Mouse (Mus musculus) mesoderm, embryonic 11.5 days (tissue): ENCODE data around the gene Camta1.

ENCODE experiments used
- DNase-seq: peaks from one replicate; pipeline ENCODE4 v3.0.0-alpha.2; 2012; ENCODE audit warnings: low read depth, low spot score

The Camta1 gene

GRCm38 (mm10) chr4:151527763-151528162 is 333.9 kb downstream of the Camta1 start:
- DNase-seq = no peak

- DNase-seq = no peak
These were observed 341.6 kb downstream of the Camta1 start for GRCm38 (mm10) chr4:151520103-151520502.

GRCm38 (mm10) chr4:151519011-151519410 is 342.7 kb downstream of the Camta1 start:
- DNase-seq = no peak

- DNase-seq = peak; percentile 35
These were observed 344.5 kb downstream of the Camta1 start for GRCm38 (mm10) chr4:151516998-151517799.

GRCm38 (mm10) chr4:151515316-151515715 is 346.4 kb downstream of the Camta1 start:
- DNase-seq = no peak

- DNase-seq = no peak
These were observed 350.6 kb downstream of the Camta1 start for GRCm38 (mm10) chr4:151511092-151511491.

- peak; percentile 66 for DNase-seq
These were observed 351.3 kb downstream of the Camta1 start for GRCm38 (mm10) chr4:151510417-151510816.

GRCm38 (mm10) chr4:151506701-151507100 is 355.0 kb downstream of the Camta1 start:
- DNase-seq = no peak

GRCm38 (mm10) chr4:151498481-151499276 is 363.0 kb downstream of the Camta1 start:
- DNase-seq = no peak

- no peak for DNase-seq
These were observed 365.1 kb downstream of the Camta1 start for GRCm38 (mm10) chr4:151496581-151496980.

- no peak for DNase-seq
These were observed 366.3 kb downstream of the Camta1 start for GRCm38 (mm10) chr4:151495276-151495882.

- DNase-seq = no peak
These were observed 368.9 kb downstream of the Camta1 start for GRCm38 (mm10) chr4:151492786-151493185.

- no peak for DNase-seq
These were observed 377.7 kb downstream of the Camta1 start for GRCm38 (mm10) chr4:151483977-151484313.

- peak; percentile 85 for DNase-seq
These were observed 378.2 kb downstream of the Camta1 start for GRCm38 (mm10) chr4:151483299-151483976.

GRCm38 (mm10) chr4:151480928-151481327 is 380.7 kb downstream of the Camta1 start:
- DNase-seq = no peak

GRCm38 (mm10) chr4:151477950-151478349 is 383.7 kb downstream of the Camta1 start:
- no peak for DNase-seq

- no peak for DNase-seq
These were observed 386.7 kb downstream of the Camta1 start for GRCm38 (mm10) chr4:151474895-151475470.

GRCm38 (mm10) chr4:151471886-151472285 is 389.8 kb downstream of the Camta1 start:
- no peak for DNase-seq

GRCm38 (mm10) chr4:151468381-151468780 is 393.3 kb downstream of the Camta1 start:
- DNase-seq = no peak

GRCm38 (mm10) chr4:151458686-151459085 is 403.0 kb downstream of the Camta1 start:
- no peak for DNase-seq

- DNase-seq = no peak
These were observed 407.1 kb downstream of the Camta1 start for GRCm38 (mm10) chr4:151454611-151455010.
